Mouse (Mus musculus): Measurements from ENCODE around the gene Psmd9. TPM values are rescaled to one million over a fixed set of nuclear protein-coding genes. Genes with fewer than 3 reads are reported as not detected.
"Not testable (repeated sequence)": the region's sequence is repeated elsewhere in the genome, so short reads cannot be mapped to it uniquely, and the experiment has no call there.

Gene Psmd9
- total RNA-seq, 2 experiments from 2014 or later = 20.7 to 21.1 TPM

DNA sequence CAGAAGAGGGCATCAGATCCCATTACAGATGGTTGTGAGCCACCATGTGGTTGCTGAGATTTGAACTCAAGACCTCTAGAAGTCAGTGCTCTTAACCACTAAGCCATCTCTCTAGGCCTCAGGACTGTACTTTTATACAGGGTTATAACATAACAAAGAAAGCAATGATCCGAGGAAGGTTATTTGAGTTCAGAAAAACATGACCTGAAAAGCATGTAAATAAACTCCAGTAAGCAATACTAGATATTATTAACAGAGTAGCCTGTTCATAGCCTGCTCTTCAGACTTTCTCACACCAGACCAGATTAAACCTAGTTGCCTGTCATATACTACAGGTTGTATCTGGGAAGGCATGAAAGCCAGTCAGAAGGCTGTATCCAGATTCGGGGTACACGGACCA, 18.1 kb downstream of the Psmd9 start:
- DNase-seq (ENCODE audit: low spot score in 2 of 2) = no peak

DNA sequence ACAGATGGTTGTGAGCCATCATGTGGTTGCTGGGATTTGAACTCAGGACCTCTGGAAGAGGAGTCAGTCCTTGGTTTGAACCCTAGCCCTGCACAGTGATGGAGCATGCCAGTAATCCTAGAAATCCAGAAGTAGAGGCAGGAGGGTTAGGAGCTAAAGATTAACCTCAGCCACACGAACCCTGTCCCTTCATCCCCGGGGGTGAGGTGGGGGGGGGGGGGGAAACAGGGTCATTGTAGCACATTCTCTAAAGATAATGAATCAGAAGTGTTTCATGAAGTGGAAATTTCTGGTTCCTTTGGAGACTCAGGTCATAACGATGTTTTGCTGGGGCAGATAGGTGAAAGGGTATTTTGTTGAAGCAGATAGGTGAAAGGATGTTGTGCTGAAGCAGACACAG, 21.7 kb downstream of the Psmd9 start:
- no peak for DNase-seq (ENCODE audit: low spot score in 2 of 2)

GRCm38 (mm10) chr5:123191427-123191826, 22.2 kb downstream of the Psmd9 start:
- DNase-seq (ENCODE audit: low spot score in 2 of 2) = no peak

- no peak for DNase-seq (ENCODE audit: low spot score in 2 of 2)
These were observed 23.5 kb downstream of the Psmd9 start for GRCm38 (mm10) chr5:123192606-123193150.

DNA sequence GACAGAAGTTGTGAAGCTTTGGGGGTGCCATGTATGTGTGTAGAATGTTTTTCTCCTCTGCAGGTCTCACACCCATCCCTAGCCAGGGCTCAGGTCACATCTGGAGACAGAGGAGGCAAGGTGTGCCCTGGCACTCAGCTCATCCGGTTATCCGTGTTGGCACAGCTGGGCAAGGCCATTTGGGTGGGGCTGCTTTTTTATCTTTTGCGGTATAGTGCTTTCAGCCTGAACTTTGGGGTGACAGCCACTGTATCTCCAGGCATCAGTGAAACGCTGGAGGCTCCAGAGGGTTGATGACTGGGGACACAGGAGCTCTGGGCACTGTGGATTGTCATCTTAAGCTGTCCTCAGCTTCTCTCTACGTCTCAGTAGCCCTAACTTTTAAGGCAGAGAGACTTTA, 24.2 kb downstream of the Psmd9 start:
- no peak for DNase-seq (ENCODE audit: low spot score in 2 of 2)

DNA sequence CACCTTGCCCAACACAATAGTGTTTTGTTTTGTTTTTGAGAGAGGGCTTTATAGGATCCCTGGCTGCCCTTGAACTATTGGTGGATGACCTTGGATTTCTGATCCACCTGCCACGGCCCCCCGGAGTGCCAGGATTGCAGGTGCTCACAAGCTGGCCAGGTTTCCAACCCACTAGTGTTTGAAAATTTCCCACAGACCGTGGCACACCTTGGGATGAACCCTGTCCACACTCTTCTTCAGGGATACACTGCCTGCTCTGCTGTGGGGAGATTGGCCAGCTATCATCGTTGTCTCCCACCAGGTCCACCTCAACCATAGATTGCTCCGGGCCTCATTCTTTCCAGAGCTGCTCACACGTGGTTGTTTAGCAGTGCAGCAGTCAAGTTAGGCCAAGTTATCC, 25.6 kb downstream of the Psmd9 start:
- DNase-seq (ENCODE audit: low spot score in 2 of 2) = no peak

DNA sequence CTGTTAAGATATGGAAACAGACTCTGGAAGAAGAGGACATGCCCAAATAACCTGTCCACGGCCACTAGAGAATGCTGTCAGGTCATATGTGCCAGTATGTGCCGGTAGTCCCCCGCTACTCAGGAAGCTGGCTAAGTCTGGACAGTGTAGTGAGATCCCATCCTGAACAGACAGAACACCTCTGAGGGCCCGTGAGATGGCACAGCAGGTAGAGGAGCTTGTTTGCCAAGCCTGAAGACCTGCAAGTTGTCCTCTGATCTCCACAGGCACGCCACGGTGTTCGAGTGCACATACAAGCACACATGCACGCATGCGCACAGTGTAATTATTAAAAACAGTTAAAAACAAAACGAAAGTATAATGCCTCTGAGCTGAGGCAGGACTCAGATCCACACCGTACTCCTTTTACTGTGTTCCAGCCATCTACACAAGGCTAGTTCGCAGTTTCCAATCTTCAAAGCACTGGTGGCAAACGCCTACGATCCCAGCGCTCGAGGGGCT, 26.3 kb downstream of the Psmd9 start:
- no peak for DNase-seq (ENCODE audit: low spot score in 2 of 2)

GRCm38 (mm10) chr5:123196746-123197145, 27.5 kb downstream of the Psmd9 start:
- DNase-seq (ENCODE audit: low spot score in 2 of 2) = no peak

GRCm38 (mm10) chr5:123198523-123198922, 29.3 kb downstream of the Psmd9 start:
- no peak for DNase-seq (ENCODE audit: low spot score in 2 of 2)

GRCm38 (mm10) chr5:123200816-123201522, 31.8 kb downstream of the Psmd9 start:
- not testable (repeated sequence) for DNase-seq (ENCODE audit: low spot score in 2 of 2)

DNA sequence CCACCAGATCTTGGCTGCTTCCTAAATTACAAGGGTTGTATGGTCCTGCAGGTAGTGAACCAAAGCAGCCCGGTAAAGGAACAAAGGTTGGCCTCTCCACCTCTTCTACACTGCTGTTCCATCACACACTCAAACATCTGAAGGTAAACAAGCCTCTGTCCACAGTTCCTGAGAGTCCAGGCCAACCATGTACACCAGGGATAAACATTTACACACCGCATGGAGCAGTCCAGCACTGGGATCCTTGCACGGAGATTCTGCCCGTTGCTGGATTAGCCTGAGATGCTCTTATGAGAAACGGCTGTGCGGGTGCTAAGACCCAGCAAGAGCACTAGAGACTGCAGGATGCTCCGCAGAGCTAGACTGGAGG, 32.3 kb downstream of the Psmd9 start:
- DNase-seq (ENCODE audit: low spot score in 2 of 2) = no peak

GRCm38 (mm10) chr5:123201987-123202386, 32.8 kb downstream of the Psmd9 start:
- no peak for DNase-seq (ENCODE audit: low spot score in 2 of 2)

DNA sequence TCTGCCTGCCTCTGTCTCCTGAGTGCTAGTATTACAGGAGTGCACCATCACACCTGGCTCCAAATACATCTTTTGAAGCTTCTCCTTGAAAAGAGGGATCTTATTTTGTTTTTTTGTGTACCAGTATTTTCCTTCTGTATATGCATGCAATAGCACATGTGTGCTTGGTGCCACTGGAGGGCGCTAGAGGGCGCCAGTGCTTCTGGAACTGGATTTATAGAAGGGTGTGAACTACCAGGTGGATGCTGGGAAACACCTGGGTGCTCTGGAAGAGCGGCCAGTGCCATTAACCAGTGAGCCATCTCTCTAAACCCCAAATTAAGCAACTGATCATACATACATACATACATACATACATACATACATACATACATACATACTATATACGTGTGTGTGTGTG, 33.6 kb downstream of the Psmd9 start:
- DNase-seq (ENCODE audit: low spot score in 2 of 2) = not testable (repeated sequence)

DNA sequence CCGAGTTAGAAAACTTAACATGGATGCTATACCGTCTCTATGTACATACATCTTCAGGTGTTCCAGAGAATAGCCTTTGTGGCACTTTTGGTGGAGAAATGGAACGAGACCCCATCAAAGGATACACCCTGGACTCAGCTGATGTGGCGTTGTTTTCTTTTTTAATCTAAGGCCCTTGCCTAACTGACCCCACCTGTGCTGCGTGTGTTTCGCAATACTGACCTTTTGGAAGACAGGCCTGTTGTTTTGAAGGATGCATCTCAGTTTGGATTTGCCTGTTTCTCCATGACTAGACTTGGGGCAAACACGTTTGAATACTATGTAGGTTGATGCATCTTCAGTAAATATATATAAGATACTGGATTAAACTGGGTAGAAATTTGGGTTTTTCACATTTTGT, 34.4 kb downstream of the Psmd9 start:
- not testable (repeated sequence) for DNase-seq (ENCODE audit: low spot score in 2 of 2)

DNA sequence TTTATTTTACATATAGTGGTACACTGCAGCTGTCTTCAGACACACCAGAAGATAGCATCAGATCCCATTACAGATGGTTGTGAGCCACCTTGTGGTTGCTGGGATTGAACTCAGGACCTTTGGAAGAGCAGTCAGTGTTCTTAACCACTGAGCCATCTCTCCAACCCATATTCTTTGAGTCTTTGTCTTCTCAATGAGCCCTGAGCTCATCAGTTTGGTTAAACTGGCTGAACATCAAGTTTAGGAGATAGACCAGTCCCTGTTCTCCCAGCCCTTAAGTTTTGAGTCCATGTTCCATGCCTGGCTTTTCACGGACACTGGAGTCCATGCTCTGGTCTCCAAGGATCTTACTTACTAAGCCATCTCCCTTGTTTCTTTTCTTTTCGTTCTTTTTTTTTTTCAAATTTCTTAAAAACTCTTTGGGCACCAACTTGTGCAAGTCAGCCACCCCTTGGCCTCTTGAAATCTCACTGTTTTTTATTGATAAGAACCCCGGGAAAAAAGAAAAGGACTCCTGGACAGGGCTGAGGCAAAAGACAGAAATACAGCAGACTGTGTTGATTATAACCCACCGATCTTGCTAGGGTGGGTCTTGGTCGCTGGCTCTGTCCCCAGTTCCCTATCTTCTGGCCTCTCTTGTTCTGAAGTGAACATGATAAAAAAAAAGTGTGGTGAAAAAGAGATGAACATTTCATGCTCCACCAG, 53.3 kb downstream of the Psmd9 start:
- peak in 1 of 2 experiments; percentile 6 for DNase-seq (ENCODE audit: low spot score in 2 of 2)

GRCm38 (mm10) chr5:123223051-123223410, 53.8 kb downstream of the Psmd9 start:
- DNase-seq (ENCODE audit: low spot score in 2 of 2) = peak in 1 of 2 experiments; percentile 15

- DNase-seq (ENCODE audit: low spot score in 2 of 2) = not testable (repeated sequence)
These were observed 54.6 kb downstream of the Psmd9 start for GRCm38 (mm10) chr5:123223861-123224260.

- no peak for DNase-seq (ENCODE audit: low spot score in 2 of 2)
These were observed 57.6 kb downstream of the Psmd9 start for GRCm38 (mm10) chr5:123226851-123227250.

GRCm38 (mm10) chr5:123227762-123228523, 58.7 kb downstream of the Psmd9 start:
- DNase-seq (ENCODE audit: low spot score in 2 of 2) = peak; percentile 93 to 96

GRCm38 (mm10) chr5:123228524-123228922, 59.3 kb downstream of the Psmd9 start:
- DNase-seq (ENCODE audit: low spot score in 2 of 2) = no peak

DNA sequence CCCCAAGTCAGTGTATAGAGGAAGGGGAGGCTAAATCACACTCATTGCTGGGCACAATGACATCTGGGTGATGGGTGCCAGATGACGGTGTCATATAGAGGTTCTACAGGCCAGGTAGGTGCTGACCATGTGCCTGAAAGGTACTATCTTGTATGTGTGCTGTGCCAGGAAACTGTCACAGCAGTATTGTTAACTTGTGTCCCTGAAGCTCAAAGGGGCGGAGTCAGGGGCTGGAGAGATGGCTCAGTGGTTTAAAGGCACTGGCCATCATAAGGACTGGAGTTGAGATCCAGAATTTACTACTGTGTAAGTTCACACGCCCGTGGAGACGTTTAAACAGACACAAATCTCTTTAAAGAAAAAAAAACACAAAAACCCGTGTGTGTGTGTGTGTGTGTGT, 60.1 kb downstream of the Psmd9 start:
- DNase-seq (ENCODE audit: low spot score in 2 of 2) = no peak

GRCm38 (mm10) chr5:123232180-123232579, 63.0 kb downstream of the Psmd9 start:
- no peak for DNase-seq (ENCODE audit: low spot score in 2 of 2)
